Mouse (Mus musculus) erythroblast, embryonic 14.5 days (primary cell): ENCODE data around the gene Dcaf15. TPM values are rescaled to one million over a fixed set of nuclear protein-coding genes. Genes with fewer than 3 reads are reported as not detected.

Experiments
- H3K27me3 ChIP-seq: 2 replicates; pipeline ENCODE4 v1.6.1; 2012; ENCODE audit warnings: inconsistent platforms; ENCODE audit not compliant: control insufficient read depth
- H3K36me3 ChIP-seq: 2 replicates; pipeline ENCODE4 v1.6.1; 2012; ENCODE audit warnings: mild to moderate bottlenecking, inconsistent platforms; ENCODE audit not compliant: control insufficient read depth
- H3K4me1 ChIP-seq: 2 replicates; pipeline ENCODE4 v1.6.1; 2012; ENCODE audit warnings: inconsistent platforms; ENCODE audit not compliant: control insufficient read depth
- H3K4me3 ChIP-seq: replicated peaks from 2 replicates; pipeline ENCODE3; 2012; ENCODE audit warnings: moderate library complexity, mild to moderate bottlenecking, inconsistent platforms
- H3K9me3 ChIP-seq: 2 replicates; pipeline ENCODE4 v1.6.1; 2012; ENCODE audit warnings: low read length, inconsistent platforms, mixed read lengths; ENCODE audit not compliant: control insufficient read depth
- GATA1 ChIP-seq: IDR thresholded peaks from 2 replicates; pipeline ENCODE4 v1.6.1; 2012; ENCODE audit warnings: low read length, inconsistent platforms, mixed read lengths
- TAL1 ChIP-seq: IDR thresholded peaks from 3 replicates; pipeline ENCODE4 v1.6.1; 2012; ENCODE audit warnings: low read length, inconsistent platforms, mixed read lengths
- polyA plus RNA-seq: library from polyadenylated mRNA; stranded (reverse); fragments of >175 nt; gene quantifications from 2 replicates; pipeline ENCODE4 v1.2.3, GENCODE M21; 2012

Gene Dcaf15
- polyA plus RNA-seq, 1 experiment: 4.9 TPM

- Histone ChIP-seq H3K4me3 (no peak overlapping the region), H3K4me1 (no peaks in the 10 kb centered on the region), H3K27me3 (no peaks in the 10 kb centered on the region; the same call in 1 of the 2 replicates), H3K9me3 (no peaks in the 10 kb centered on the region), H3K36me3 (peaks cover 52% of the 10 kb centered on the region)
- TF ChIP-seq GATA1 (no peak), TAL1 (no peak)
Observed at GRCm38 (mm10) chr8:84132225-84132624, 27.7 kb upstream of the Dcaf15 start.

GRCm38 (mm10) chr8:84130806-84131205 lies 26.2 kb upstream of the Dcaf15 start:
- H3K27me3 ChIP-seq: no peaks in the 10 kb centered on the region; the same call in 1 of the 2 replicates
- H3K4me1 ChIP-seq: no peaks in the 10 kb centered on the region
- H3K9me3 ChIP-seq: no peaks in the 10 kb centered on the region
- H3K36me3 ChIP-seq: peaks cover 38% of the 10 kb centered on the region
- no peak overlapping the region for H3K4me3 ChIP-seq
- TF ChIP-seq TAL1: no peak
- TF ChIP-seq GATA1: no peak

- no peaks in the 10 kb centered on the region for H3K9me3 ChIP-seq
- no peak for TF ChIP-seq GATA1
- TF ChIP-seq TAL1: no peak
- no peak overlapping the region for H3K4me3 ChIP-seq
- H3K4me1 ChIP-seq: no peaks in the 10 kb centered on the region
- H3K27me3 ChIP-seq: no peaks in the 10 kb centered on the region; the same call in 1 of the 2 replicates
- H3K36me3 ChIP-seq: peaks cover 14% of the 10 kb centered on the region
Observed at GRCm38 (mm10) chr8:84128277-84128676, 23.7 kb upstream of the Dcaf15 start.

- Histone ChIP-seq H3K4me3 (no peak overlapping the region), H3K36me3 (peaks cover 6% of the 10 kb centered on the region), H3K9me3 (no peaks in the 10 kb centered on the region), H3K4me1 (no peaks in the 10 kb centered on the region), H3K27me3 (no peaks in the 10 kb centered on the region; the same call in 1 of the 2 replicates)
- TF ChIP-seq GATA1: no peak
- no peak for TF ChIP-seq TAL1
Observed at GRCm38 (mm10) chr8:84127202-84127901, 22.8 kb upstream of the Dcaf15 start.

- Histone ChIP-seq H3K36me3 (peaks cover under 1% of the 10 kb centered on the region), H3K9me3 (no peaks in the 10 kb centered on the region), H3K27me3 (no peaks in the 10 kb centered on the region; the same call in 1 of the 2 replicates), H3K4me1 (no peaks in the 10 kb centered on the region), H3K4me3 (no peak overlapping the region)
- TF ChIP-seq GATA1 (no peak), TAL1 (no peak)
Observed at GRCm38 (mm10) chr8:84126742-84127141, 22.2 kb upstream of the Dcaf15 start.

GRCm38 (mm10) chr8:84125656-84126055 lies 21.1 kb upstream of the Dcaf15 start, which contains the start of gene Podnl1:
TSS of gene Podnl1 (plus strand) at chr8:84125989.
- no peaks in the 10 kb centered on the region for H3K36me3 ChIP-seq
- TF ChIP-seq GATA1 (no peak), TAL1 (no peak)
- no peaks in the 10 kb centered on the region for H3K4me1 ChIP-seq
- H3K9me3 ChIP-seq: no peaks in the 10 kb centered on the region
- H3K4me3 ChIP-seq: no peak within 1 kb of the TSS
- no peaks in the 10 kb centered on the region; the same call in 1 of the 2 replicates for H3K27me3 ChIP-seq

GRCm38 (mm10) chr8:84122151-84122550 lies 17.6 kb upstream of the Dcaf15 start:
- TF ChIP-seq TAL1: no peak
- TF ChIP-seq GATA1: no peak
- Histone ChIP-seq H3K9me3 (no peaks in the 10 kb centered on the region), H3K36me3 (no peaks in the 10 kb centered on the region)

GRCm38 (mm10) chr8:84115646-84116045 lies 11.1 kb upstream of the Dcaf15 start:
- no peaks in the 10 kb centered on the region for H3K4me1 ChIP-seq
- H3K27me3 ChIP-seq: no peaks in the 10 kb centered on the region
- H3K4me3 ChIP-seq: no peak overlapping the region
- no peaks in the 10 kb centered on the region for H3K9me3 ChIP-seq
- H3K36me3 ChIP-seq: no peaks in the 10 kb centered on the region
- TF ChIP-seq TAL1: no peak
- TF ChIP-seq GATA1: no peak

More at GRCm38 (mm10) chr8:84122151-84122550, 17.6 kb upstream of the Dcaf15 start:
- H3K4me3 ChIP-seq: no peak overlapping the region
- H3K4me1 ChIP-seq: no peaks in the 10 kb centered on the region
- no peaks in the 10 kb centered on the region for H3K27me3 ChIP-seq

- peaks cover 35% of the 10 kb centered on the region for H3K4me1 ChIP-seq
- H3K9me3 ChIP-seq: peaks cover 2% of the 10 kb centered on the region; the same call in 1 of the 2 replicates
- no peak for TF ChIP-seq GATA1
- no peak for TF ChIP-seq TAL1
- no peaks in the 10 kb centered on the region for H3K27me3 ChIP-seq
- no peak overlapping the region for H3K4me3 ChIP-seq
- peaks cover 17% of the 10 kb centered on the region for H3K36me3 ChIP-seq
Observed at GRCm38 (mm10) chr8:84106216-84107040, 1.9 kb upstream of the Dcaf15 start.
